Mouse (Mus musculus) adrenal gland, postnatal 4 days (tissue): ENCODE measurements around the gene Mat2a. TPM values are rescaled to one million over a fixed set of nuclear protein-coding genes. Genes with fewer than 3 reads are reported as not detected.
"Not testable (repeated sequence)": the region's sequence is repeated elsewhere in the genome, so short reads cannot be mapped to it uniquely, and the experiment has no call there.

Source experiments
- DNase-seq, 2 experiments: peaks; one replicate each; pipeline ENCODE4 v3.0.0; 2021 to 2022; ENCODE audit warnings: low spot score in 2 of 2, mixed read lengths in 2 of 2
- total RNA-seq, 2 experiments: library from RNA; stranded (reverse); gene quantifications; 2 replicates each; pipeline ENCODE4 v1.2.3; 2021

The Mat2a gene
- total RNA-seq, 2 experiments from 2014 or later: 237 to 266 TPM

- no peak for DNase-seq
Measured at GRCm38 (mm10) chr6:72458418-72458817, 19.1 kb upstream of the Mat2a start.

GRCm38 (mm10) chr6:72456567-72456966 lies 17.2 kb upstream of the Mat2a start:
- DNase-seq: no peak

GRCm38 (mm10) chr6:72454833-72455373 lies 15.5 kb upstream of the Mat2a start:
- no peak for DNase-seq

- no peak for DNase-seq
Measured at GRCm38 (mm10) chr6:72454072-72454746, 14.9 kb upstream of the Mat2a start.

GRCm38 (mm10) chr6:72453578-72453977 lies 14.2 kb upstream of the Mat2a start:
- no peak for DNase-seq

GRCm38 (mm10) chr6:72452329-72452728 lies 13.0 kb upstream of the Mat2a start:
- DNase-seq: no peak

- not testable (repeated sequence) for DNase-seq
Measured at GRCm38 (mm10) chr6:72451778-72452177, 12.4 kb upstream of the Mat2a start.

GRCm38 (mm10) chr6:72447487-72447886 lies 8.1 kb upstream of the Mat2a start:
- no peak for DNase-seq

GRCm38 (mm10) chr6:72445011-72445410 lies 5.7 kb upstream of the Mat2a start:
- no peak for DNase-seq

GRCm38 (mm10) chr6:72442921-72443604 lies 3.7 kb upstream of the Mat2a start:
- no peak for DNase-seq

- DNase-seq: no peak
Measured at GRCm38 (mm10) chr6:72440186-72440990, 1.0 kb upstream of the Mat2a start.

- peak; percentile 74 to 78 for DNase-seq
Measured at GRCm38 (mm10) chr6:72438862-72439354, 450 bp downstream of the Mat2a start.

GRCm38 (mm10) chr6:72438226-72438625 lies 1.1 kb downstream of the Mat2a start:
- DNase-seq: no peak

- no peak for DNase-seq
Measured at GRCm38 (mm10) chr6:72432153-72432552, 7.2 kb downstream of the Mat2a start.

- no peak for DNase-seq
Measured at GRCm38 (mm10) chr6:72430989-72431921, 8.1 kb downstream of the Mat2a start.

- DNase-seq: no peak
Measured at GRCm38 (mm10) chr6:72429061-72429842, 10.1 kb downstream of the Mat2a start.

GRCm38 (mm10) chr6:72428036-72428435 lies 11.3 kb downstream of the Mat2a start:
- peak; percentile 52 to 53 for DNase-seq

GRCm38 (mm10) chr6:72425646-72426045 lies 13.7 kb downstream of the Mat2a start:
- no peak for DNase-seq

GRCm38 (mm10) chr6:72420901-72421300 lies 18.5 kb downstream of the Mat2a start:
- no peak for DNase-seq

- DNase-seq: no peak
Measured at GRCm38 (mm10) chr6:72419806-72420205, 19.6 kb downstream of the Mat2a start.
